9 mouse cellular contexts compared by ENCODE assay signal in the genomic region with DNA sequence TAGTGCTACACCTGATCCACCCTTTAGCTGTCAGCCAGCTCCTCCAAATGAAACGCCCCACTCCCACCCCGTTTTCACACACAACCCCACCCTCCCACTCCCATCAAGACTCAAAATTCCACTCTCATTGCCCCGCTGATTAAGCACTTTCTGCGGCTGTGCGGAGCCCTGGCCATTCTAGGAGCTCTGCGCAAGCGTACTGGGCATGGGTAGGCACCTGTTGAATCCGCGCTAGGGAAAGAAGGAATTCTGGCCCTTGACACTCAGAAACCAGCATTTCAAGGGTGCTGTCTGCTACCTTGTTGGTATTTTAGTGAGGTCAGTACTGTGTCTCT. TPM values are rescaled to one million over a fixed set of nuclear protein-coding genes. Genes with fewer than 3 reads are reported as not detected.
DNase-seq lines count a peak whose midpoint lies in the region; ATAC-seq and TF ChIP-seq lines count a peak whose summit lies in the region.
"Had no signal": no experiment of that assay in that cellular context is flagged by ENCODE, and none has a peak within 500 bp of the region (broad histone marks: within the 10 kb centered on the region; RNA-seq: fewer than 3 reads in every experiment).

No protein-coding gene starts in this region.

- peak overlapping the region; percentile 69 for H3K9ac ChIP-seq in liver, embryonic 12.5 days
- H3K9ac ChIP-seq in stomach, postnatal 0 days (ENCODE audit: low read length), result 0 out of 2 replicates have a peak overlapping the region, but pooled peaks have one; percentile 4

- H3K4me3 ChIP-seq in thymus, adult 2 months (ENCODE audit: control insufficient read depth, insufficient read depth, low read length), result peak overlapping the region; percentile 7; the same call in 1 of the 2 replicates
- peak overlapping the region; percentile 77 for H3K4me3 ChIP-seq in liver, embryonic 12.5 days
- H3K4me3 ChIP-seq in stomach, postnatal 0 days (ENCODE audit: low read depth, low read length), result peak overlapping the region; percentile 61

- no peak for DNase-seq in frontal cortex, adult 2 months (ENCODE audit: extremely low spot score in 1 of 2, low spot score in 1 of 2)
- no peak for DNase-seq in thymus, adult 2 months
- DNase-seq in thymus, postnatal 10 days (ENCODE audit: low spot score in 2 of 2), result no peak
- DNase-seq in stomach, postnatal 0 days (ENCODE audit: low spot score), result no peak
- DNase-seq in layer of hippocampus, adult 9-10 months (ENCODE audit: low spot score), result no peak
- no peak for DNase-seq in cerebellum, postnatal 36 days

- no peak for TF ChIP-seq CTCF in thymus, adult 2 months (IDR thresholded peaks at IDR 0.05; ENCODE audit: borderline replicate concordance, control insufficient read depth, extremely low read depth, insufficient read depth, low read length, poor library complexity)
- TF ChIP-seq CTCF in stomach, postnatal 0 days (IDR thresholded peaks at IDR 0.05; ENCODE audit: low read depth), result no peak

- ATAC-seq in frontal cortex, adult (ENCODE audit: low TSS enrichment), result peak; percentile 73
- no peak for ATAC-seq in liver, embryonic 12.5 days
- ATAC-seq in stomach, postnatal 0 days (ENCODE audit: low FRiP score, low TSS enrichment), result no peak

- H3K27ac ChIP-seq in thymus, adult 2 months (ENCODE audit: control insufficient read depth, insufficient read depth, low read length), result no peak overlapping the region
- peak overlapping the region; percentile 91 for H3K27ac ChIP-seq in liver, embryonic 12.5 days
- H3K27ac ChIP-seq in stomach, postnatal 0 days (replicated peaks), result peak overlapping the region; percentile 25

- no peaks in the 10 kb centered on the region for H3K9me3 ChIP-seq in liver, embryonic 12.5 days (replicated peaks)
- no peaks in the 10 kb centered on the region for H3K9me3 ChIP-seq in stomach, postnatal 0 days (ENCODE audit: control insufficient read depth, low read length)

- TF ChIP-seq EP300 in stomach, postnatal 0 days (optimal IDR thresholded peaks at IDR 0.05), result no peak

- no peaks in the 10 kb centered on the region; the same call in 1 of the 2 replicates for H3K27me3 ChIP-seq in thymus, adult 2 months (ENCODE audit: control insufficient read depth, insufficient read depth, low read length)
- H3K27me3 ChIP-seq in liver, embryonic 12.5 days (replicated peaks), result 0 out of 2 replicates have a peak, but pooled peaks cover 3% of the 10 kb centered on the region
- H3K27me3 ChIP-seq in stomach, postnatal 0 days (ENCODE audit: control insufficient read depth, insufficient read depth, low read length), result no peaks in the 10 kb centered on the region

- no peaks in the 10 kb centered on the region for H3K4me1 ChIP-seq in thymus, adult 2 months (replicated peaks; ENCODE audit: control insufficient read depth, insufficient read depth, low read length)
- H3K4me1 ChIP-seq in liver, embryonic 12.5 days, result peaks cover 38% of the 10 kb centered on the region
- no peaks in the 10 kb centered on the region for H3K4me1 ChIP-seq in stomach, postnatal 0 days (replicated peaks; ENCODE audit: control insufficient read depth, insufficient read depth)

- H3K36me3 ChIP-seq in thymus, adult 2 months (ENCODE audit: control insufficient read depth, insufficient read depth, low read length), result no peaks in the 10 kb centered on the region
- H3K36me3 ChIP-seq in liver, embryonic 12.5 days, result peaks cover 17% of the 10 kb centered on the region
- H3K36me3 ChIP-seq in stomach, postnatal 0 days (ENCODE audit: control insufficient read depth, insufficient read depth, low read length), result no peaks in the 10 kb centered on the region

- WGBS in thymus, adult 2 months, result 3% methylated on average over 9 of the region's 9 CpGs
- under 1% methylated on average over 9 of the region's 9 CpGs for WGBS in liver, embryonic 12.5 days (ENCODE audit: insufficient replicate concordance)
- WGBS in stomach, postnatal 0 days, result 2% methylated on average over 9 of the region's 9 CpGs

- H3K4me2 ChIP-seq in liver, embryonic 12.5 days, result peak overlapping the region; percentile 76
- H3K4me2 ChIP-seq in stomach, postnatal 0 days (replicated peaks; ENCODE audit: low read depth), result peak overlapping the region; percentile 77

- no peak for TF ChIP-seq POLR2A in thymus, adult 2 months (IDR thresholded peaks at IDR 0.05; ENCODE audit: control insufficient read depth, extremely low read depth, insufficient read depth, low read length, poor library complexity)

RNA-seq across cellular contexts. Expression of a gene that starts 0.4 kb away (rescaled TPM):
- polyA plus RNA-seq in frontal cortex, adult 2 months (2012; rRNA removed), result 39.0 and 40.0 TPM in 2 replicates
- 0.34 and 0.61 TPM in 2 replicates for polyA plus RNA-seq in thymus, adult 2 months (2012; rRNA removed)
- polyA plus RNA-seq in liver, embryonic 12.5 days (2016; fragmentation: Nextera tagmentation; extraction: Ambion mirVana), result 26.1 and 26.2 TPM in 2 replicates
- 9.7 and 10.4 TPM in 2 replicates for polyA plus RNA-seq in stomach, postnatal 0 days (2015; fragmentation: Nextera tagmentation; extraction: Ambion mirVana)

RNA-seq across cellular contexts. Expression of a gene that starts 9.3 kb away (rescaled TPM):
- not detected in 2 replicates for polyA plus RNA-seq in frontal cortex, adult 2 months (2012; rRNA removed)
- not detected in 2 replicates for polyA plus RNA-seq in thymus, adult 2 months (2012; rRNA removed)
- polyA plus RNA-seq in liver, embryonic 12.5 days (2016; fragmentation: Nextera tagmentation; extraction: Ambion mirVana), result not detected in 2 replicates
- polyA plus RNA-seq in stomach, postnatal 0 days (2015; fragmentation: Nextera tagmentation; extraction: Ambion mirVana), result not detected in 2 replicates
- polyA plus RNA-seq: C2C12 had no signal

Comparison
In these comparisons a context has a peak if more than half of its experiments do, and no peak if none do; other contexts are left out.
1. H3K4me3 ChIP-seq: peak in every context shown above with its lines; median percentile 77 in liver, embryonic 12.5 days; 61 in stomach, postnatal 0 days; 7 in thymus, adult 2 months.